7 mouse cellular contexts compared by ENCODE assay signal in the genomic region with DNA sequence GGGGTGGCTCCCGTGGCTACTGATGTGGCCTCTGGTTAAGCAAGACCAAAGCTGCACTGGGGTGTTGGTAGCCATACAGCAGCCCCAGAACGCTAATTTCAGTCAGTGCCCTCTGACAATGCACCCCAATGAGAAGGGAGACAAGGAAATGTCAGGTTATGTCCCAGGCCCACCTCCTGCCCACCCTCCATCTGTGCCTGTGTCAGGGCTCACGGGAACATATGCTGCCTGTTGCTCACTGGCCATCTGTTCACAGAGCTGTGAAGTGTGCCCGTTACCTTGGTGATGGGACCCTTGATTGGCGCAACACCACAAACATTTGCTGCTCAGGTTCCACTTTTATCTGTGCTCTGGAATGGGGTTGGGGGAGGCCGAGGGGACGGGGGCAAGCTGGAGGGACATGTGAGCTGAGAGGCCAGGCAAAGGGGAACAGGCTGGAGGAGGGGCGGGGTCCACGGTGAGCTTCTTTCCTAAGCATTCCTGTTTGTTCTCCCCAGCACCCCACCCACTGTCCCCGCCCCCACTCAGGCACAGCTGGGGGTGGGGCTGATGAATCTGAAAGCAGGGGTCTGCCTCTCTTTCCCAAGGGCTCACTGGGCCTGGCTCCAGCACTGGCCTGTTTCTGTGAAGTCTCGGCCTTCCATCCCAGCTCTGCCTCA. TPM values are rescaled to one million over a fixed set of nuclear protein-coding genes. Genes with fewer than 3 reads are reported as not detected.
DNase-seq lines count a peak whose midpoint lies in the region; ATAC-seq and TF ChIP-seq lines count a peak whose summit lies in the region.

No protein-coding gene starts in this region.

- no peak overlapping the region for H3K4me3 ChIP-seq in lung, adult 2 months (replicated peaks; ENCODE audit: extremely low read depth, low read depth, low read length)
- H3K4me3 ChIP-seq in embryonic facial prominence, embryonic 12.5 days = no peak overlapping the region
- no peak overlapping the region for H3K4me3 ChIP-seq in intestine, embryonic 14.5 days (ENCODE audit: low read depth, low read length)
- no peak overlapping the region for H3K4me3 ChIP-seq in macrophage (ENCODE audit: inconsistent target)

- DNase-seq in lung, postnatal 10 days = peak; percentile 19
- no peak for DNase-seq in lung, adult 2 months
- peak; percentile 66 for DNase-seq in intestine, embryonic 14.5 days (ENCODE audit: low spot score)
- DNase-seq in c-Kit-positive CD71-positive TER-119-positive erythroid progenitor cells, embryonic 14.5 days (ENCODE audit: low spot score) = no peak
- no peak for DNase-seq in urinary bladder, postnatal 25 days (ENCODE audit: low spot score)

- TF ChIP-seq CTCF in lung, adult 2 months (IDR thresholded peaks at IDR 0.05; ENCODE audit: insufficient read depth, low read length) = no peak

- peak overlapping the region; percentile 35 for H3K4me2 ChIP-seq in embryonic facial prominence, embryonic 12.5 days (replicated peaks)
- H3K4me2 ChIP-seq in intestine, embryonic 14.5 days (ENCODE audit: low read length) = peak overlapping the region; percentile 33

- ATAC-seq in embryonic facial prominence, embryonic 12.5 days (ENCODE audit: insufficient number of reproducible peaks, insufficient read depth, low FRiP score, low TSS enrichment) = peak; percentile 90
- peak; percentile 75 for ATAC-seq in intestine, embryonic 14.5 days (replicated peaks; ENCODE audit: low FRiP score, low TSS enrichment, low read depth)

- H3K27me3 ChIP-seq in embryonic facial prominence, embryonic 12.5 days = no peaks in the 10 kb centered on the region
- H3K27me3 ChIP-seq in intestine, embryonic 14.5 days (replicated peaks; ENCODE audit: control insufficient read depth, insufficient read depth, low read length) = no peaks in the 10 kb centered on the region

- H3K4me1 ChIP-seq in lung, adult 2 months (ENCODE audit: control insufficient read depth, insufficient read depth, low read length) = no peaks in the 10 kb centered on the region
- H3K4me1 ChIP-seq in embryonic facial prominence, embryonic 12.5 days = peaks cover 13% of the 10 kb centered on the region
- peaks cover 10% of the 10 kb centered on the region for H3K4me1 ChIP-seq in intestine, embryonic 14.5 days (replicated peaks; ENCODE audit: control insufficient read depth, insufficient read depth, low read length)

- H3K9me3 ChIP-seq in embryonic facial prominence, embryonic 12.5 days = no peaks in the 10 kb centered on the region
- no peaks in the 10 kb centered on the region for H3K9me3 ChIP-seq in intestine, embryonic 14.5 days (ENCODE audit: control insufficient read depth, low read length)

- H3K9ac ChIP-seq in embryonic facial prominence, embryonic 12.5 days = no peak overlapping the region
- H3K9ac ChIP-seq in intestine, embryonic 14.5 days (ENCODE audit: low read length) = no peak overlapping the region

- no peaks in the 10 kb centered on the region for H3K36me3 ChIP-seq in embryonic facial prominence, embryonic 12.5 days
- no peaks in the 10 kb centered on the region for H3K36me3 ChIP-seq in intestine, embryonic 14.5 days (ENCODE audit: control insufficient read depth, insufficient read depth, low read length)
- H3K36me3 ChIP-seq in macrophage (ENCODE audit: inconsistent target) = no peaks in the 10 kb centered on the region

- 30% methylated on average over 11 of the region's 11 CpGs for WGBS in lung, adult 2 months
- 7% methylated on average over 11 of the region's 11 CpGs for WGBS in embryonic facial prominence, embryonic 12.5 days
- 10% methylated on average over 11 of the region's 11 CpGs for WGBS in intestine, embryonic 14.5 days
- WGBS in macrophage (ENCODE audit: missing documents) = 51% methylated on average over 11 of the region's 11 CpGs

- TF ChIP-seq POLR2A in lung, adult 2 months (IDR thresholded peaks at IDR 0.05; ENCODE audit: borderline replicate concordance, extremely low read depth, low read depth, low read length) = no peak

- no peaks in the 10 kb centered on the region for H3K79me2 ChIP-seq in macrophage (ENCODE audit: inconsistent target)

- peak overlapping the region; percentile 52; the same call in 1 of the 2 replicates for H3K27ac ChIP-seq in embryonic facial prominence, embryonic 12.5 days
- no peak overlapping the region for H3K27ac ChIP-seq in intestine, embryonic 14.5 days (ENCODE audit: low read depth)
- peak overlapping the region; percentile 91 for H3K27ac ChIP-seq in macrophage

RNA-seq across cellular contexts. Expression of a gene that starts 44.6 kb away (rescaled TPM):
- 9.9 and 11.5 TPM in 2 replicates for polyA plus RNA-seq in lung, adult 2 months (2012; rRNA removed)
- polyA plus RNA-seq in embryonic facial prominence, embryonic 12.5 days (2016; fragmentation: Nextera tagmentation; extraction: Ambion mirVana) = 35.7 and 36.0 TPM in 2 replicates
- 29.6 and 31.1 TPM in 2 replicates for polyA plus RNA-seq in intestine, embryonic 14.5 days (2014; fragmentation: Nextera tagmentation; extraction: Ambion mirVana)
- 10 to 100 TPM; 21.2 to 99.0 (median 61.0) TPM for total RNA-seq in macrophage (2018; cell fraction: chromatin; rRNA removed)
- 10 to 100 TPM in 24 of 26 experiments, 1 to 10 TPM in 2; 8.6 to 16.2 (median 12.3) TPM for total RNA-seq in macrophage (2018; cell fraction: cytosol; rRNA removed)
- 10 to 100 TPM; 21.5 to 90.0 (median 42.4) TPM for total RNA-seq in macrophage (2018; cell fraction: nucleus; rRNA removed)
- polyA plus RNA-seq in macrophage (2018) = 12.4 to 20.1 TPM (median 14.3 TPM) in 3 replicates

RNA-seq across cellular contexts. Expression of a gene that starts 59.0 kb away (rescaled TPM):
- polyA plus RNA-seq in lung, adult 2 months (2012; rRNA removed) = 66.1 and 92.3 TPM in 2 replicates
- 244 and 252 TPM in 2 replicates for polyA plus RNA-seq in embryonic facial prominence, embryonic 12.5 days (2016; fragmentation: Nextera tagmentation; extraction: Ambion mirVana)
- polyA plus RNA-seq in intestine, embryonic 14.5 days (2014; fragmentation: Nextera tagmentation; extraction: Ambion mirVana) = 265 and 270 TPM in 2 replicates
- total RNA-seq in macrophage (2018; cell fraction: chromatin; rRNA removed) = 10 to 100 TPM; 10.8 to 85.7 (median 49.6) TPM
- total RNA-seq in macrophage (2018; cell fraction: cytosol; rRNA removed) = 100 to 1,000 TPM in 12 of 26 experiments, 10 to 100 TPM in 14; 70.6 to 123 (median 98.5) TPM
- 10 to 100 TPM; 13.0 to 60.2 (median 37.1) TPM for total RNA-seq in macrophage (2018; cell fraction: nucleus; rRNA removed)
- polyA plus RNA-seq in macrophage (2018) = 70.7 to 115 TPM (median 101 TPM) in 3 replicates

RNA-seq across cellular contexts. Expression of a gene that starts 59.1 kb away (rescaled TPM):
- 35.1 and 36.1 TPM in 2 replicates for polyA plus RNA-seq in lung, adult 2 months (2012; rRNA removed)
- polyA plus RNA-seq in embryonic facial prominence, embryonic 12.5 days (2016; fragmentation: Nextera tagmentation; extraction: Ambion mirVana) = 50.9 and 53.9 TPM in 2 replicates
- polyA plus RNA-seq in intestine, embryonic 14.5 days (2014; fragmentation: Nextera tagmentation; extraction: Ambion mirVana) = 52.4 and 56.8 TPM in 2 replicates
- total RNA-seq in macrophage (2018; cell fraction: chromatin; rRNA removed) = 10 to 100 TPM; 11.9 to 67.2 (median 35.8) TPM
- 10 to 100 TPM in 22 of 26 experiments, 1 to 10 TPM in 4; 7.6 to 19.4 (median 14.2) TPM for total RNA-seq in macrophage (2018; cell fraction: cytosol; rRNA removed)
- total RNA-seq in macrophage (2018; cell fraction: nucleus; rRNA removed) = 10 to 100 TPM in 25 of 26 experiments, 1 to 10 TPM in 1; 9.2 to 63.0 (median 25.2) TPM
- 15.5 to 29.0 TPM (median 16.5 TPM) in 3 replicates for polyA plus RNA-seq in macrophage (2018)

Comparison
In these comparisons a context has a peak if more than half of its experiments do, and no peak if none do; other contexts are left out.
1. DNase-seq: peak in lung, postnatal 10 days (single experiment) and intestine, embryonic 14.5 days (single experiment); none in lung, adult 2 months (single experiment), c-Kit-positive CD71-positive TER-119-positive erythroid progenitor cells, embryonic 14.5 days (single experiment) and urinary bladder, postnatal 25 days (single experiment).